Mouse (Mus musculus): Measurements from ENCODE around the gene Adgra3.

GRCm38 (mm10) chr5:49924712-49925111, 134.1 kb downstream of the Adgra3 start:
- no peak for TF ChIP-seq CTCF (IDR thresholded peaks at IDR 0.05; ENCODE audit: borderline replicate concordance, insufficient read depth, low read depth, low read length)
- no peak for TF ChIP-seq POLR2A (IDR thresholded peaks at IDR 0.05; ENCODE audit: borderline replicate concordance, insufficient read depth, low read length)

Measured in cerebellum, adult 2 months (tissue).